In genomic region chr11:117314026-117314425, GRCm38 (mm10) we compare ENCODE assay signal across 8 mouse cellular contexts.
DNase-seq lines count a peak whose midpoint lies in the region; ATAC-seq lines count a peak whose summit lies in the region.

No protein-coding gene starts in this region.

- no peak for ATAC-seq in neural tube, embryonic 15.5 days (ENCODE audit: low FRiP score)

- H3K9me3 ChIP-seq in megakaryocyte, embryonic 14.5 days: no peaks in the 10 kb centered on the region
- no peaks in the 10 kb centered on the region for H3K9me3 ChIP-seq in neural tube, embryonic 15.5 days (replicated peaks)

- H3K36me3 ChIP-seq in megakaryocyte, embryonic 14.5 days (replicated peaks; ENCODE audit: low read length): peaks cover 57% of the 10 kb centered on the region
- H3K36me3 ChIP-seq in neural tube, embryonic 15.5 days: no peaks in the 10 kb centered on the region

- H3K27ac ChIP-seq in neural tube, embryonic 15.5 days (replicated peaks): no peak overlapping the region

- intact Hi-C loops in left cerebral cortex, postnatal 36 days (cut with DNase I): loop anchor here (5.0 kb wide), 2 partner anchors 43 to 77 kb away; no protein-coding TSS in a partner anchor

- H3K9ac ChIP-seq in neural tube, embryonic 15.5 days (replicated peaks): no peak overlapping the region

- DNase-seq in heart, postnatal 4 days: peak; percentile 52
- no peak for DNase-seq in heart, adult 8-10 months (ENCODE audit: low spot score)
- peak; percentile 51 to 59 for DNase-seq in B cell, adult 2 months
- DNase-seq in adrenal gland, postnatal 10 days: peak; percentile 84
- DNase-seq in left cerebral cortex, postnatal 36 days (ENCODE audit: low spot score in 2 of 2): no peak
- DNase-seq in cerebellum, postnatal 25 days: no peak

- H3K4me1 ChIP-seq in megakaryocyte, embryonic 14.5 days: peaks cover 100% of the 10 kb centered on the region
- H3K4me1 ChIP-seq in neural tube, embryonic 15.5 days: peaks cover 91% of the 10 kb centered on the region

- H3K4me3 ChIP-seq in megakaryocyte, embryonic 14.5 days (replicated peaks): peak overlapping the region; percentile 13
- no peak overlapping the region for H3K4me3 ChIP-seq in neural tube, embryonic 15.5 days (replicated peaks)

- 92% methylated on average over 7 of the region's 7 CpGs for WGBS in neural tube, embryonic 15.5 days

- H3K27me3 ChIP-seq in megakaryocyte, embryonic 14.5 days (replicated peaks): no peaks in the 10 kb centered on the region
- H3K27me3 ChIP-seq in neural tube, embryonic 15.5 days (replicated peaks): no peaks in the 10 kb centered on the region

- H3K4me2 ChIP-seq in neural tube, embryonic 15.5 days: no peak overlapping the region

Comparison
In these comparisons a context has a peak if more than half of its experiments do, and no peak if none do; other contexts are left out.
1. DNase-seq: peak in heart, postnatal 4 days (single experiment), B cell, adult 2 months (2 of 2) and adrenal gland, postnatal 10 days (single experiment); none in heart, adult 8-10 months (single experiment), left cerebral cortex, postnatal 36 days (0 of 2) and cerebellum, postnatal 25 days (0 of 2).